Mouse (Mus musculus) neutrophil, adult 5-6 weeks (primary cell): ENCODE data around the gene Tmco3. TPM values are rescaled to one million over a fixed set of nuclear protein-coding genes. Genes with fewer than 3 reads are reported as not detected.

Experiments
- ATAC-seq: fragments of 151-379, 151-347 bp; 2 replicates; pipeline ENCODE4 v1.8.0; 2017; ENCODE audit warnings: mild to moderate bottlenecking, moderate TSS enrichment; ENCODE audit not compliant: insufficient number of reproducible peaks, poor library complexity, low FRiP score, severe bottlenecking; ENCODE audit errors: extremely low read depth
- total RNA-seq: library from RNA; stranded (forward); fragments of 200-1000 nt; gene quantifications from 2 replicates; pipeline ENCODE4 v1.2.3, GENCODE M21; 2017

Tmco3 gene
- total RNA-seq, 1 experiment from 2014 or later = 37.1 TPM

- no peak for ATAC-seq
Measured at GRCm38 (mm10) chr8:13301036-13301435, 13.0 kb downstream of the Tmco3 start.

DNA sequence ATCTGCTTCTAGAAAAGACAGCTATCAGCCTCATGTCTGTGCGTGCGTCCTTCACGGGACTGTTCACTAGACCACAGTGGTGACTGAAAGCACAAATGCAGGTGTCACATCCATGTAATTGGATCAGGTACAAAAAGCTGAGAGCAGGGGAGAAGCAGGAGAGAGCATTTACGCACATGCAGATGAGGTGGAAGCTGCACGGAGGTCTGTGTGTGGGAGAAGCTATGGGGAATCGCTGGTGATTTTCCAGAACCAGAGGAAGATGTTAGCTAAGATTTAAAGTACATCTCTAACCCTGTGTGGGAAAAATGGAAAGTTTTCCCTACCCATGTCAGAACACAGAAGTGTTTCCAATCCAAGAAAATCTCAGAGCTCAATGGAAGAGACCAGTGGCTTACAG, 17.5 kb downstream of the Tmco3 start:
- ATAC-seq = no peak

- ATAC-seq = no peak
Measured at GRCm38 (mm10) chr8:13305884-13306283, 17.9 kb downstream of the Tmco3 start.

DNA sequence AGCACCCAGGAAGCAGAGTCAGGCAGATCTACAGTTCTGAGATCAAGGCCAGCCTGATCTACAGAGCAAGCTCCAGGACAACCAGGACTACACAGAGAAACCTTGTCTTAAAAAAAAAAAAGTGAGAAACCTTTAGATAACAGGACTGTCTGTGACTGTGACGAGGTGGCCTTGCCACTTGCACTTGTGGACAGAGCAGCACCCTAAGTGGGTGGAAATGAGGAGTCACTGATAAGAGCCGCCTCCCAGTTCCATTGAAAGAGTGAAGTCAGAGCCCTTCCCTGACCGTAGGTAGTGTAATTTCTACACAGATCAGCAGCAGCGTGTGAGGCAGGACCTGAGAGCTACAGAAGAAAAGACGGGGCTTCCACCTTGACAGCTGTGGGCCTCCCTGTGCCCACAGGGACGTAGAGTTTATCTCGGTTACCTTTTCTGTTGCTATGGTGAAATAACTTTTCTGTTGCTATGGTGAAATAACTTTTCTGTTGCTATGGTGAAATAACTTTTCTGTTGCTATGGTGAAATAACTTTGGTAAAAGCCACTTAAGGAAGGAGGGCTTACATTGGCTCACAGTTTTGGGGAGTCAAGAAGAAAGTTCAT, 18.4 kb downstream of the Tmco3 start:
- ATAC-seq = peak; percentile 84

- peak; percentile 22 for ATAC-seq
Measured at GRCm38 (mm10) chr8:13306916-13307315, 18.9 kb downstream of the Tmco3 start.

GRCm38 (mm10) chr8:13314922-13315321, 26.9 kb downstream of the Tmco3 start:
- no peak for ATAC-seq

DNA sequence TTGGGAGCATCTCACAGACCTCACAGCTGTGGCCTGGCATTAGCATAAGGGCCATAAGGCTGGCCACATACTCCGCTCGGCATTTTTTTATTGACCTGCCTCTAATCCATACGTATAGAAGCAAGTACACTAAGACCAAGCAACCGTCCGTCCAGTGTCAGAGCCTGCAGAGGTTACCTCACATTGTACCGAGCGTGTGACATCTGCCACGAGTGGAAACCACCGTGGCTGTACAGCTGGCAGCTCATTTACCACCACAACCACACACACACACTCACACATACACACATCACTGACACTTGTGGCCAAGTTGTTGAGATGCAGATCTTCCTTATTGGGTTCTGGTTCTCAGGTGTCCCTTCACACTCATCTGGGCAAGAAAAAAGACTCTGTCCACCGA, 28.7 kb downstream of the Tmco3 start:
- no peak for ATAC-seq

GRCm38 (mm10) chr8:13326598-13326997, 38.6 kb downstream of the Tmco3 start:
- no peak for ATAC-seq

GRCm38 (mm10) chr8:13334671-13335070, 46.7 kb downstream of the Tmco3 start:
- no peak for ATAC-seq

GRCm38 (mm10) chr8:13337245-13337644, 49.3 kb downstream of the Tmco3 start:
- peak; percentile 62 for ATAC-seq

- no peak for ATAC-seq
Measured at GRCm38 (mm10) chr8:13337678-13338077, 49.7 kb downstream of the Tmco3 start.

- ATAC-seq = peak; percentile 31; the same call in 1 of the 2 replicates
Measured at GRCm38 (mm10) chr8:13338255-13338860, 50.4 kb downstream of the Tmco3 start, which contains the start of gene Tfdp1. Tfdp1 (plus strand) TSS chr8:13338751.

- ATAC-seq = no peak
Measured at GRCm38 (mm10) chr8:13338901-13339645, 51.1 kb downstream of the Tmco3 start.

DNA sequence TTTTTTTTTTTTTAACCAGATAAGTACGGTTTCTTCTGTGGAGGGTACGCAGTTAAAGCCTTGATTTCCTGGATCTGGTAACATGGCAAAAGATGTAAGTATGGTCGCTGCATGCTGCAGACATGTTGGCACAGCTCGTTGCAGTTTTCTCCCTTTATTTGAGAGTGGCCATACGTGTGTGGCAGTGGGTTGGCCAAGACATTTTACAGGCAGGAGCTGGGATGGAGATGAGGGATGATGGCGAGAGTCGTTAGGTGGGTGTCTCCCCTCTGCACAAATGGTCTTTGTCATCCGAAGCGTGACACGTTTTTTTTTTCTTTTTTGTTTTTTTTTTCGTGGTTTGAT, 51.6 kb downstream of the Tmco3 start:
- no peak for ATAC-seq

- no peak for ATAC-seq
Measured at GRCm38 (mm10) chr8:13340650-13341049, 52.7 kb downstream of the Tmco3 start.

DNA sequence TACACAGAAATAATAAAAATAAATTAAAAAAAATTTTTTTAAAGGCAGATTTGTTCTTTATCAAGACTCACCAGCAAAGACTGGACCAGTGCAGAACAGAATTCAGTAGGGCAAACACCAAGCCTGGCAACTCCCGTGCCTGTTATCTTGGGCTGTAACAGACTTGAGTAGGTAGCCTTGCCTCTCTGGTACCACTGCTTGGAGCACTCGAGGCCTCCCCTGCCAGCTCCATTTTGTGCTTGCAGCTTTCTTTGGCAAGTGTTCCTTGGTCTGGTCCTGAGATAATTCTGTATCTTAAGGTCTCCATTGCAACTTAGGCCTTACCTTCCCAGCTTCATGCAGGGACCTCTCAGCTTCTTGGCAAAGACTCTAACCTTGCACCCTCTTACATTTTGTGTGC, 54.4 kb downstream of the Tmco3 start:
- no peak for ATAC-seq

GRCm38 (mm10) chr8:13343134-13343533, 55.1 kb downstream of the Tmco3 start:
- no peak for ATAC-seq

DNA sequence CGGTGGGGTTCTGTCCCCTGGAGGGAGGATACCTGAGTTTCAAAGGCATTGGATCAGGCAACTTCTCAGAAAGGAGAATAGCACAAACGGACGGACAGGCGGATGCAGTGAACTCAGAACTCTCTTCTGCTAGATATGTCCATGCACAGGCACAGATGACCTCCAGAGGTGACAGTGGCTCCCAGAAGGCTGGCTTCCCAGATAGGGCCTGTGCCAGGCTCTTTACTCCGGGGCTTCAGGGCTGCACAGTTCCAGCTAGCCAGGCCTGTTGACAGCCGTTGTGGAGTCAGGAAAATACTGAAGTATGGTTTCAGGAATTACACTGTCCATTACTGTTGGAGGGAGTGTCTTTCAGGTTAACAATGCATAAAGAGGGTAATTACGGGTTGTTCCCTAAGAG, 62.1 kb downstream of the Tmco3 start:
- no peak for ATAC-seq

DNA sequence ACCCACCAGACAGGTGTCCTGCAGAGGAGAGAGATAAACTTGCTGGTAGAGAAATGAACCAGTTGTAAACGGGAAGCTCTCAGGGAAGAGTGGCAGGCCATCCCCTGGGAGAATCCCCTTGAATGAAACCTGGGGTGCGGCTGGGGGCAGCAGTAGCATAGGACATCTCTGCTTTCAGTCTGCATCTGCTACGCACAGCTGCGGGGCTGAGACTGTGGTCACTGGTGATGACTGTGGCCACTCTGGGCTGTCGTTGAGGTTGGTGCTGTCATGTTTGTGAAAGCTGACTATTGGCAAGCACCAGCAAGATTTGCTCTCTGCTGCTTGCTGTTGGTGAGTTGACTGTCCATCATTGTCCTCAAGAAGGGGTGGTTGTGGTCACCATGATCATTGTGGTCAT, 63.6 kb downstream of the Tmco3 start:
- no peak for ATAC-seq

- no peak for ATAC-seq
Measured at GRCm38 (mm10) chr8:13352601-13353000, 64.6 kb downstream of the Tmco3 start.
